Mouse (Mus musculus) Muller cell, postnatal 12 days (primary cell): ENCODE results near the gene Zfp128.
"Not testable (repeated sequence)": the region's sequence is repeated elsewhere in the genome, so short reads cannot be mapped to it uniquely, and the experiment has no call there.

ENCODE experiments used
- DNase-seq: peaks from one replicate; pipeline ENCODE4 v3.0.0-alpha.2; 2015; ENCODE audit errors: inconsistent ontology term

Zfp128 gene

GRCm38 (mm10) chr7:12921705-12922465, 40.9 kb downstream of the Zfp128 start, which contains the start of gene Rps5:
Gene Rps5, plus strand, starts transcription at chr7:12922290.
- DNase-seq: peak; percentile 97

GRCm38 (mm10) chr7:12922729-12923128, 41.8 kb downstream of the Zfp128 start:
- DNase-seq: peak; percentile 5

- DNase-seq: no peak
Observed at GRCm38 (mm10) chr7:12926316-12926715, 45.3 kb downstream of the Zfp128 start.

GRCm38 (mm10) chr7:12927191-12927680, 46.3 kb downstream of the Zfp128 start, which contains the start of gene Rnf225:
Gene Rnf225, plus strand, starts transcription at chr7:12927416.
- DNase-seq: no peak

- peak; percentile 75 for DNase-seq
Observed at GRCm38 (mm10) chr7:12927693-12928589, 47.0 kb downstream of the Zfp128 start.

- no peak for DNase-seq
Observed at GRCm38 (mm10) chr7:12933615-12934140, 52.7 kb downstream of the Zfp128 start.

- no peak for DNase-seq
Observed at GRCm38 (mm10) chr7:12934808-12935207, 53.8 kb downstream of the Zfp128 start.

- not testable (repeated sequence) for DNase-seq
Observed at GRCm38 (mm10) chr7:12937254-12937803, 56.4 kb downstream of the Zfp128 start.

GRCm38 (mm10) chr7:12940599-12940998, 59.6 kb downstream of the Zfp128 start:
- no peak for DNase-seq
